Mouse (Mus musculus) olfactory bulb, adult 2 months (tissue): ENCODE data around the gene Nr1i2. TPM values are rescaled to one million over a fixed set of nuclear protein-coding genes. Genes with fewer than 3 reads are reported as not detected.
A peak's percentile ranks its signal among the peaks of the same experiment; 100 is the strongest.
"Not testable (repeated sequence)": the region's sequence is repeated elsewhere in the genome, so short reads cannot be mapped to it uniquely, and the experiment has no call there.

Source experiments
- H3K27ac ChIP-seq: fragments of 200-500 bp; 2 replicates; pipeline ENCODE4 v1.5.1; 2012; ENCODE audit warnings: low read depth, low read length; ENCODE audit not compliant: insufficient read depth
- H3K4me1 ChIP-seq: fragments of 200-500 bp; 2 replicates; pipeline ENCODE4 v1.6.1; 2012; ENCODE audit warnings: low read length; ENCODE audit not compliant: control insufficient read depth, insufficient read depth
- H3K4me3 ChIP-seq: fragments of 200-500 bp; 2 replicates; pipeline ENCODE4 v1.5.1; 2012; ENCODE audit warnings: mild to moderate bottlenecking, low read depth, low read length, moderate library complexity; ENCODE audit not compliant: insufficient read depth
- CTCF ChIP-seq: fragments of 200-500 bp; IDR thresholded peaks from 2 replicates; pipeline ENCODE4 v1.5.1; 2012; ENCODE audit warnings: low read depth, mild to moderate bottlenecking, low read length, moderate library complexity; ENCODE audit not compliant: insufficient read depth
- POLR2A ChIP-seq: fragments of 200-500 bp; IDR thresholded peaks from 2 replicates; pipeline ENCODE4 v1.6.1; 2012; ENCODE audit warnings: mild to moderate bottlenecking, low read depth, low read length, moderate library complexity; ENCODE audit not compliant: insufficient read depth
- WGBS: fragments of 180-500 bp; shearing (Covaris S2); methylation state at CpG from one replicate; pipeline ENCODE4 v1.1.7; 2018; 5-methylcytosine and 5-hydroxymethylcytosine counted together
- polyA plus RNA-seq: library from polyadenylated mRNA; stranded (reverse); fragments of >200 nt; gene quantifications from 2 replicates; pipeline ENCODE4 v1.2.4, GENCODE M21; 2012; ENCODE audit warnings: low replicate concordance; ENCODE audit not compliant: missing spikeins, insufficient read depth, insufficient read length

Gene Nr1i2
- polyA plus RNA-seq: not detected in 2 replicates

DNA sequence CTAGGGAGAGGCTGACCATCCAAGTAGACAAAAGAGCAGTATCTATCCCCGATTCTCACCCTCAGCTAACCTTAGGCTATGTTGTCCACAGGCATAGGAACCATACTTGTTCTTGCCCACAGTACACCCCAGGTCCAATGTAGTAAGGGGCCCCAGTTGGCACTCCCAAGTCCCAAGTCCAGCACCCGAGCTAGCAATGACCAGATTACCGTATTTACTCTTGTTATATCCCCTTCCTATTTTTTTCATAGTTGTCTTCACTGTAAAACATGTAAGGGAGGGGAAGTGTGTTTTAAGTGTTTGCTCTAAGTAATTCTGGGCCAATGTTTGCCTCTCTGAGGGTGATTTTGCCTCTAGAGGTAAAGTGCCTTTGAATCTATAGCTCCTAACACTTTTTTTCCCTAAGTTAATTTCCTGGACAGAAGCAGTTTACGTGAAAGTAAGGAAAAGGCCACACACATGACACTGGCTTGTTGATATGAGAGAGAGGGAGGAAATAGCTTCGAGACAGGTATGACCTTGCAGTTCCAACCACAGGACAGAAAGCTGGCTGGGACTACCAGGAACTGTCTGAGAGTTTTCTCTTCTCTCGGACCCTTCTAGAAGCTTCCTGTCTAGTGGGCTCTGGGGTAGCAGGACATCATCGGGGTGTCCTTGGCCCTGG lies at the start of gene Nr1i2:
Gene Nr1i2, minus strand, starts transcription at position 140 of the 664 bp plus-strand sequence.
- Histone ChIP-seq H3K27ac (no peak within 1 kb of the TSS), H3K4me3 (no peak within 1 kb of the TSS), H3K4me1 (no peaks in the 10 kb centered on the region)
- 80% methylated on average over 7 of the region's 7 CpGs for WGBS
- TF ChIP-seq CTCF (no peak), POLR2A (no peak)

DNA sequence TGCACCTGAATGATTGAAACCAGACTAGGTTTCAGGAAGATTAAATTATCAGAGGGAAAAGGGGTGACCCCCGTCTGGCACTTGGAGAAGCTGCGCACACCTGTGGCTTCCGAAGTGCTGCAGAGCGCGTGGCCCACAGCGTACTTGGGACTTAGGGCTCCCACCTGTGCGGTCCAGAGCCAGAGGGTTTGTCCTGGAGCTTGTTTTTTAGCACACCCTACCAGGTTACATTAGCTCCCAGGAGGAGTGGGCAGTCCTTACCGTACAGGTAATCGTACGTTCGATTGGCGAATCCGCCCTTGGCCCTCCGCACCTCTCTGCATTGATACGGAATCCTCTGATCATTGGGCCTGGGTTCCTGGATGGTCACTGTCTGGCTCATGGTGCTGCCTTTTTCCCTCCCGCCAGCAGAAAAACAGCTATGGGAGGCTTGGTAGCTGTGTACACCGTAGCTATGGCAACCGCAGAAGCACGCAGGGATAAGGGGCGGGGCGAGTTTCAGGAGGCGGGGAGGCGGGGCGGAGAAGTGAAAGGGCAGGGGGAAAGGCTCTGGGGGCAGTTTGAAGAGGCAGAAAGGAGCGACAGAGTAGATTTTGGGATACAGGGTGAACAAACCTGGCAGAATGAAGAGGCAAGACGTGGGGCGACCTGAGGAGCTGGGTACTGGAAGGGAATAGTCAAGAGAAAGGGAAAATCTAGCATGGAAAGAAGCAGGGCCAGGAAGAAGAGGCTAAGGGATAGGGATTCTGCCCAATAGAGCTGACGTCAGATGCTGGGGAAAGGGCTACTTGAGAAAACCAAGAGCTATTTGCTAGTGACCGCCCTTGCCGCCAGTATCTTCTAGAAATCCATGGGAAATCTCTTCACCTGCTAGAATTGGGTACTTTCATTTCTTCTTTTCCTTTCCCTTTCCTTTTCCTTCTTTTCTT lies 47.0 kb upstream of the Nr1i2 start, which contains the start of gene Maats1:
Gene Maats1, minus strand, starts transcription at position 748 of the 929 bp plus-strand sequence.
- WGBS: 13% methylated on average over 30 of the region's 30 CpGs
- Histone ChIP-seq H3K27ac (no peak within 1 kb of the TSS; the same call in 1 of the 2 replicates), H3K4me1 (peaks cover 5% of the 10 kb centered on the region), H3K4me3 (peak within 1 kb of the TSS; percentile 56)
- TF ChIP-seq POLR2A (peak; percentile 21; the same call in 1 of the 2 replicates), CTCF (no peak)

DNA sequence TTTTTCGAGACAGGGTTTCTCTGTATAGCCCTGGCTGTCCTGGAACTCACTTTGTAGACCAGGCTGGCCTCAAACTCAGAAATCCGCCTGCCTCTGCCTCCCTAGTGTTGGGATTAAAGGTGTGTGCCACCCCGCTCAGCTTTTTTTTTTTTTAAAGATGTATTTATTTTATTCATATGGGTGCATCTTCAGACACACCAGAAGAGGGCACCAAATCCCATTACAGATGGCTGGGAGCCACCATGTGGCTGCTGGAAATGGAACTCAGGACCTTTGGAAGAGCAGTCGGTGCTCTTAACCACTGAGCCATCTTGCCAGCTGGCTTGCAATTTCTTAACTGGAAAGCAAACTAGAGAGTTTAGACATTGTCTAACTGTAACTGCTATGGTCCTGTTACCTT lies 43.5 kb upstream of the Nr1i2 start:
- 85% methylated on average over 4 of the region's 4 CpGs for WGBS

DNA sequence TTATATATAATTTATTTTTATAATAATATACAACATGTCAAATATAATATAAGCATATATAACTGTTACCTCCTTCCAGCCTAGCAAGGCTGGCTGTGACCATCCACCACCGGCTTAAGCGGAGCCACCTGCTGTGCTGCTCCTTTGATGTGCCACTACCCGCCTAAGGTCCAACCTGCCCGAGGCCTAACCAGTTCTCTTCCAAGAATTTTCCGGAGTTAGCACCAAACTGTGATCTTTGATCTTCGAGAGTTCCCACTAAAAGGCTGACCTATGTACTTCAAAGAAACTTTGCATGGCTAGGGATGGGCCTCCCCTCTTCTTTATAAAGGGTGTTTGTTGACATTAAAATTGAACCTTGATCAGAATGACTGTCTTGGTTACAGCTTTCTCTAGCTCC lies 39.8 kb upstream of the Nr1i2 start:
- Histone ChIP-seq H3K4me1 (no peaks in the 10 kb centered on the region), H3K27ac (no peak overlapping the region), H3K4me3 (no peak overlapping the region)
- 61% methylated on average over 6 of the region's 6 CpGs for WGBS
- TF ChIP-seq CTCF: no peak
- TF ChIP-seq POLR2A: no peak

More for the DNA sequence above, 43.5 kb upstream of the Nr1i2 start:
- not testable (repeated sequence) for H3K4me1 ChIP-seq, H3K4me3 ChIP-seq, H3K27ac ChIP-seq

DNA sequence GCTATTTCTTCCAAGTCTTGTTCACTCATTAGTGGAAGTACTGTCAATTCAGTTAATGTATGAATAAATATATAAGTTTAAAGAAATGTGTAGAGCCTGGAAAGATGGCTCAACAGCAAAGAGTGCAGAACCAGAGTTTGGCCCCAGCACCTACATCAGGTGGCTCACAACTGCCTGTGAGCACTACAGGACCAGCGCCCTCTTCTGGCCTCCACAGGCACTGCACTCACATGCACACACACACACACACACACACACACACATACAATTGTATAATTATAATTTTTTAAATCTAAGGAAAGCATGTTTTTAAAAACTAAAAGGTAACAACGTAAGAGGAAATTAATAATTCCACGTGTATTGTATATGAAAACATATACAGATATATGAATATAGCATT lies 34.7 kb upstream of the Nr1i2 start:
- Histone ChIP-seq H3K4me3 (no peak overlapping the region), H3K27ac (no peak overlapping the region), H3K4me1 (no peaks in the 10 kb centered on the region)
- no peak for TF ChIP-seq POLR2A
- TF ChIP-seq CTCF: no peak
- 85% methylated on average over 3 of the region's 3 CpGs for WGBS

DNA sequence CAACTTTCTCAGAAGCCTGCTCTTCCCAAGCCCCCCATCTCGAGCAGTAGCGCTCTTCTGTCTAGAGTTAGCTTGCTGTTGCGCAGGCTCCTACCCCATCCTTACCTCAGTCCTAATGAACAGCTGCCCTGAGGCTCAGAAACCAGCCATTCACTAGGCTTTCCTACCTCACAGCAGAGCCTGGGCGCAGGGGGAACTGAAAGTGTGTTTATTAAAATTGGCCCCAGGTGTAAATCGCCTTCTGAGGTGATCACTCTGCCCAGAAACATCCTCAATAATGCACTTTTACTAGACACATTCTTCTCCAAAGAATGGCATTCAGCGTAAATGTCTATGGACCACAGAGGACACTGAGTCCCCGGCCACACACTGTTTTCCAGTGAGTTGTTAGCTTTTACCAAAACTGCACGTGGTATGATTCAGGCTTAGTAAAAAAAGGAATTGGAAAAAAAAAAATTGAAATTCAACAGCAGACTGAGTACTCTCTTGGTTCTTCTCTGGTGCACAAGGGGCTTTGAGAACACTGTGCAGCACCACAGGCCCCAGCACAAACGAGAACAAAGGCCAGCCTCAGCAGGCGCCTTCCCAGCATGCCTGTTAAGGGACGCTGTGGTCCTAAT lies 32.3 kb upstream of the Nr1i2 start:
- Histone ChIP-seq H3K27ac (no peak overlapping the region), H3K4me1 (no peaks in the 10 kb centered on the region), H3K4me3 (no peak overlapping the region)
- TF ChIP-seq CTCF: no peak
- no peak for TF ChIP-seq POLR2A
- 81% methylated on average over 11 of the region's 11 CpGs for WGBS

DNA sequence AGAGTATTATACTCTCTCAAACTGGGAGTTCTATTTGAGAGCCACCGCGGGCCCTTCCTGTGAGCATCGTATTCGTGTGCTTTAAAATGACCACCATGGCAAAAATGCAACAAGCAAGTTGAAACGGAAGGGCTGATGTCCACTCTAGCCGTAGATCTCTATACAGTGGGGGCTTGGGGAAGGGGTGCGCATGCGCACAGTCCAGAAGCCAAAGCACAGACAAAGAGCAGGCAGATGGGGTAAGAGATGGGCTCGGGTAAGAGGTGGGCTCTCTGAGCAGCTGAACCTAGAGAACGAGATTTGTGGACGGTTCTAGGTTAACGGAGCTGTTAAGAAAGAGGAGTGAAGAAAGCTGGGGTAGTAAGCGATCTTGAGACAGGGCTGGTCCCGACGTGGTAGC lies 29.7 kb upstream of the Nr1i2 start:
- no peak for TF ChIP-seq CTCF
- TF ChIP-seq POLR2A: no peak
- H3K4me1 ChIP-seq: peaks cover 3% of the 10 kb centered on the region
- no peak overlapping the region for H3K27ac ChIP-seq
- H3K4me3 ChIP-seq: no peak overlapping the region
- WGBS: 93% methylated on average over 15 of the region's 15 CpGs

DNA sequence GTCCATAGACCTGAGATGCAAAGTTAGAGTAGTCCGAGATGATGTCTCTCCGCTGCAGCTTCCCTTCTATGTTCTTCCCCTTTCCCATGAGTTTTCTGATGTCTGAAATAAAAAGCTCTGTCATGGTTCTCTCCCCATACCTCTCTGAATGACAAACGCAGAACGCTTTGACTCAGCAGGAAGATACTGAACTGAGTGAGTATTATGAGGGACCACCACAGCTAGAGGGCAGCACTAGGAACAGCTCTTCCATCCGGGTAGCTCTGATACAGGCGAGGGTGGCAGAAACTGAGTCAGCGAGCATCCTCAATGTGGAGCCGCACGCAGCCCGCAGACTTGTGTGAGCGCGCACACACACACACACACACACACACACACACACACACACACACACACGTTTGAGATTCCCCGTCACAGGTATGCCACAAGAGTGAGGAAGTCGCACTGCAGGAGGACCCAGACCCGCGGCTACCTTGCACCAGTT lies 26.9 kb upstream of the Nr1i2 start:
- WGBS: 22% methylated on average over 17 of the region's 17 CpGs
- TF ChIP-seq CTCF (peak; percentile 31; the same call in 1 of the 2 replicates), POLR2A (no peak)

More for the DNA sequence above, 26.9 kb upstream of the Nr1i2 start:
- H3K27ac ChIP-seq: no peak overlapping the region
- H3K4me3 ChIP-seq: peak overlapping the region; percentile 43
- H3K4me1 ChIP-seq: peaks cover 3% of the 10 kb centered on the region
